Mouse (Mus musculus) limb, embryonic 10.5 days (tissue): Measurements from ENCODE around the gene Hist1h2bp. TPM values are rescaled to one million over a fixed set of nuclear protein-coding genes. Genes with fewer than 3 reads are reported as not detected.
A peak's percentile ranks its signal among the peaks of the same experiment; 100 is the strongest.
"Not testable (repeated sequence)": the region's sequence is repeated elsewhere in the genome, so short reads cannot be mapped to it uniquely, and the experiment has no call there.

Experiments used
- DNase-seq: peaks from one replicate; pipeline ENCODE4 v3.0.0-alpha.2; 2017; ENCODE audit warnings: low spot score
- H3K27ac ChIP-seq: fragments of 300-500 bp; sonication (generic); 2 replicates; pipeline ENCODE4 v1.5.1; 2016; ENCODE audit warnings: mild to moderate bottlenecking
- H3K27me3 ChIP-seq: fragments of 300-500 bp; sonication (generic); 2 replicates; pipeline ENCODE4 v1.6.1; 2016; ENCODE audit warnings: low read depth, mild to moderate bottlenecking; ENCODE audit not compliant: poor library complexity, severe bottlenecking
- H3K36me3 ChIP-seq: fragments of 300-500 bp; sonication (generic); 2 replicates; pipeline ENCODE4 v1.6.1; 2016; ENCODE audit warnings: mild to moderate bottlenecking, moderate library complexity
- H3K4me1 ChIP-seq: fragments of 300-500 bp; sonication (generic); 2 replicates; pipeline ENCODE4 v1.6.1; 2016
- H3K4me3 ChIP-seq: fragments of 300-500 bp; sonication (generic); 2 replicates; pipeline ENCODE4 v1.5.1; 2016; ENCODE audit warnings: mild to moderate bottlenecking, moderate library complexity
- H3K9me3 ChIP-seq: fragments of 300-500 bp; sonication (generic); replicated peaks from 2 replicates; pipeline ENCODE4 v1.6.1; 2016; ENCODE audit warnings: mild to moderate bottlenecking
- WGBS: fragments of 180-500 bp; shearing (Covaris S2); methylation state at CpG from one replicate; pipeline ENCODE4 v1.1.7; 2016; 5-methylcytosine and 5-hydroxymethylcytosine counted together
- polyA plus RNA-seq: library from polyadenylated mRNA; unstranded; fragments of >200 nt; fragmentation: Nextera tagmentation; extraction: Ambion mirVana; gene quantifications from 2 replicates; pipeline ENCODE4 v1.2.1, GENCODE M21; 2016

Hist1h2bp gene
- polyA plus RNA-seq, 1 experiment from 2014 or later: 3.4 TPM

DNA sequence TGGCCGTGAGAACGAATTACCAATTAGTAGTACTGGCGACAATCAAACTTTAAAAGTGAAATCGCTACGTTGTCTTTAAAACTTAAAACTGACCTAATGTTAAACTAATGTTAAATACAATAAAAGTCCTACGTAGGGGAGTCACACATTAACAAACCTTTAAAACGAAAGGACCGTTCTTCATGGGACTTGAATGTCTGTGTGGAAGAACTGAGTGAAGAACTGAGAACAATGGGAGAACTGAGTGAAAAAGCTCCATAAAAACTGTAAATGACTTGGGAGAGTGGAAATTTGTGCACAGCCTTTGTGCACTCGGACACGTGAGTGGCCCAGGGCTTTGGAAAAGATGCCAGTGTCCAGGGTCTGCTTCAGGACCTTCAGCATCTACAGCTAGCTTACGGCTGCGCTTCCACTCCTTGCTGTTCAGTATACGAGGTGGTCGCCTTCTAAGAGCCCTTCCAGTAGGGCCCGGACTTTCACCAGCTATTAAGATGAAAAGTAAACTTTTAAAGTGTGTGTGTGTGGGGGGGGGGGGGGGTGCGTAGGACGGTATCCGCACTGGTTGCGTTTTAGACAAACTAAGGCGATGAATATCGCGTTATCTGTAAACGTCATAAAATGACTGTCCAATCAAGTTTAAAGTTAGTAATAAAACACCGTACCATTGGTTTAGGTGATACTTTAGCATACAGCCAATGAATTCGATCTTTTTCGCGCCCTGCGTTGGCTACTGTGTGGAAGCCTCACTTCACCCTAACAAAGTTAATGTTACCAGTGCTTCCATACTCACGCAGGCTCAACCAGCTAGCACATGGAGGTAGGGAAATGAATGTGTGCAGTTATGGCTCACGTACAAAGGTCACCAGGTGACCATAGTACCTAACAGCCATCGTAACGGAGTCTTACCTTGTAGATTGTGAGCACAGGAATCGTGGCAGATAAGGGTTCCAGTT is 8.2 kb upstream of the Hist1h2bp start:
- H3K36me3 ChIP-seq: no peaks in the 10 kb centered on the region
- DNase-seq: peak; percentile 79
- peaks cover 19% of the 10 kb centered on the region for H3K4me1 ChIP-seq
- whole genome bisulfite sequencing: 8% methylated on average over 33 of the region's 33 CpGs
- no peaks in the 10 kb centered on the region for H3K27me3 ChIP-seq
- H3K4me3 ChIP-seq: peak overlapping the region; percentile 61
- H3K27ac ChIP-seq: peak overlapping the region; percentile 93
- no peaks in the 10 kb centered on the region for H3K9me3 ChIP-seq

DNA sequence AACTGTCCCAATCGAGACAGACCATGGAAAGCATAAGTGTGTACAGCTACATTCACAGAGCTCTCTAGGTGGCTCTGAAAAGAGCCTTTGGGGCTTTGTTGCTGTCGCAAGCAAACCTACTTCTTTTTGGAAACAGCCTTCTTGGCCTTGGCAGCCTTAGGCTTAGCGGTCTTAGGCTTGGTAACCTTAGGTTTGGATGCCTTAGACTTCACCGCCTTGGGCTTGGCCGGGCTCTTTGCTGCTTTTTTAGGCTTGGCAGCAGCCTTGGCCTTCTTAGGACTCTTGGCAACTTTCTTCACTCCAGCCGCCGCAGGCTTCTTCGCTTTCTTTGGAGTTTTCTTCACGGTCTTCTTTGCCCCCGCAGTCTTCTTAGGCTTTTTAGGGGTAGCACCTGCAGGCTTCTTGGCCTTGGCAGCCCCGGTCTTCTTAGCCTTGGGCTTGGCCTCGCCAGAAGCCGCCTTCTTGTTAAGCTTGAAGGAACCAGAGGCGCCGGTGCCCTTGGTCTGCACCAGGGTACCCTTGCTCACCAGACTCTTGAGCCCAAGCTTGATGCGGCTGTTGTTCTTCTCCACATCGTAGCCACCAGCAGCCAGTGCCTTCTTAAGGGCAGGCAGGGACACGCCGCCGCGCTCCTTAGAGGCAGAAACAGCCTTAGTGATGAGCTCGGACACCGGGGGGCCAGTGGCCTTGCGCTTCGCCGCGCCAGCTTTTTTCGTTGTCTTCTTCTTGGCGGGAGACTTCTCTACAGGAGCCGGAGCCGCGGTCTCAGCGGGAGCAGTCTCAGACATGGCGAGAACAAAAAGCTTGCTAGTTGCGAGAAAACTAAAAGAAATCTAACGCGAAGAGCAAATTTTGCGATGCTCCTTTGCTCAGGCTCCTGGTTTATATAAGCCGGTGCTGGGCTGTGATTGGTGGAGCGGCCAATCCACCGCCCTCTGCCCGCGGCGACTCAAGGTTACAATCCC is 7.2 kb upstream of the Hist1h2bp start, which contains the start of gene Hist1h1b:
TSS of gene Hist1h1b (minus strand) at position 859 of the 965 bp plus-strand sequence.
- Histone ChIP-seq H3K9me3 (no peaks in the 10 kb centered on the region), H3K36me3 (no peaks in the 10 kb centered on the region), H3K27me3 (no peaks in the 10 kb centered on the region), H3K27ac (peak within 1 kb of the TSS; percentile 93), H3K4me1 (peaks cover 24% of the 10 kb centered on the region), H3K4me3 (peak within 1 kb of the TSS; percentile 61)
- WGBS: under 1% methylated on average over 44 of the region's 44 CpGs
- peak; percentile 88 for DNase-seq

DNA sequence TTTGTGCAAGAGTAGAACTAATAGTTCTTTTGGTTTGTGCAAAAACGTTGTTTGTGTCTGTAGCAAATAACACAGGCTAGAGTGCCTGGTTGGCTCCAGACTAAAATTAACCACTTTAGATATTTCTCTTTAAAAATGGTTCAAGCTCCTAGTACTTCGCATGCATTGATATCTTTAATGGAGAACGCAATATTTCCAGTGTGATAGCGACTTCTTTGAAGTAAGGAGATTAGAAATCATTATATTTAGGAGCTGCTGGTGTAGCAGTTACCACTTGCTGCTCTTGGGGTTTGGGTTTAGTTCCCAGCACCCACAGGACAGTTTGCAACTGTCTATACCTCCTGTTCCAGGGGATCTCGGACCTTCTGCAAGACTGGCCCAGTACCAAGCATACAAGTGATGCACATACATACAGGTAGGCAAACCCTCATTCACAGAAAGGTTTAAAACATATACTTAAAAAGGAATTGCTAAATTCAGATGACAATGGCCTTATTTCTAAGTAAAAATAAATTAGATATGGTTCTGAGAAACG is 6.2 kb upstream of the Hist1h2bp start:
- H3K27me3 ChIP-seq: no peaks in the 10 kb centered on the region
- peak overlapping the region; percentile 61; the same call in 1 of the 2 replicates for H3K4me3 ChIP-seq
- no peaks in the 10 kb centered on the region for H3K9me3 ChIP-seq
- WGBS: 43% methylated on average over 6 of the region's 6 CpGs
- DNase-seq: peak; percentile 30
- peaks cover 28% of the 10 kb centered on the region for H3K4me1 ChIP-seq
- no peaks in the 10 kb centered on the region for H3K36me3 ChIP-seq
- H3K27ac ChIP-seq: peak overlapping the region; percentile 93

DNA sequence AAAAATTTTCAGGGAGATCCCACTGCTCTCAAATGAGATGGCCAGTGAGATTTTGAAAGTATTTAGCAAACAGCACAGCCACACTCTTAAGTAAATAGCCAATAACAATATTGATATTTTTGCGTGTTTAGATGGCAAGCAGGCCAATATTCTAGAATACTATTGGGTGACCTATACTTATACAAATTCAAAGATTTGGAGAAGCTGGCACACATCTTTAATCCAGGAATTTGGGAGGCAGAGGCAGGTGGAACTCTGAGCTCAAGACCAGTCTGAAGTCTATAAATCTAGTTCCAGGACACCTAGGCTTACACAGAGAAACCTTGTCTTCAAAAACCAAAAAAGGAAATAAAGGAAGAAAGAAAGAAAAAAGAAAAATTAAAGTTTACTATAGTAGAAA is 5.6 kb upstream of the Hist1h2bp start:
- peaks cover 29% of the 10 kb centered on the region for H3K4me1 ChIP-seq
- 92% methylated on average over 1 of the region's 1 CpGs for WGBS
- peak overlapping the region; percentile 93 for H3K27ac ChIP-seq
- H3K9me3 ChIP-seq: no peaks in the 10 kb centered on the region
- no peaks in the 10 kb centered on the region for H3K27me3 ChIP-seq
- H3K36me3 ChIP-seq: no peaks in the 10 kb centered on the region
- DNase-seq: peak; percentile 14
- 0 out of 2 replicates have a peak overlapping the region, but pooled peaks have one; percentile 52 for H3K4me3 ChIP-seq

DNA sequence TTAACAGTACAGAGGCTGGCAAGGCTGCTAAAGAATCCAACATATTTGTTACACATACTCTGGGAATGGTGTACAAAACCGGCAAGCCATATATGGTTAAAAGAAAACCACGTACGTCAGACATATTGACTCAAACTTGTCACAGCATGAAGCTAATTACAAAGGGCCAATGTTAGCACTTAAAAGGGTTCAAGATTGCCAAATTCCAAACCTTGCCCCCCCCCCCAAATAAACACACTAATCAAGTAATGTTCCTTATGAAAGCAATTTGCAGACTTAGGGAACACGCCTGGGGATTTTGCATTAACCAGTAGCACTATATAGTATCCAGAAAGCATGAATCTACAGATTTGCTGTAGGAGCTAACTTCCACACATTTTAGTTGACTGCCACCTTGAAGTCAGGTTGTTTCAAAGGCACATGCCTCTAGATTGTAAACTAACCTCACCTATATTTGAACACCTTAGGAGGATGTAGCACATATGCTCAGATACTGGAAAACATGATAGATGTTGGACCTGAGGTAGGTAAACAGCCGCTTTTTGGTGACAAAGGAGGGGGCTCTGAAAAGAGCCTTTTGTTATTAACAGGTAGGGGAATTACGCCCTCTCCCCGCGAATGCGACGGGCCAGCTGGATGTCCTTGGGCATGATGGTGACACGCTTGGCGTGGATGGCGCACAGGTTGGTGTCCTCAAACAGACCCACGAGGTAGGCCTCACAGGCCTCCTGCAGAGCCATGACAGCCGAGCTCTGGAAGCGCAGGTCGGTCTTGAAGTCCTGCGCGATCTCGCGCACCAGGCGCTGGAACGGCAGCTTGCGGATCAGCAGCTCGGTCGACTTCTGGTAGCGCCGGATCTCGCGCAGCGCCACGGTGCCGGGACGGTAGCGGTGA is 4.7 kb upstream of the Hist1h2bp start:
- Histone ChIP-seq H3K4me1 (peaks cover 29% of the 10 kb centered on the region), H3K27ac (peak overlapping the region; percentile 93), H3K4me3 (peak overlapping the region; percentile 52)
- H3K27me3 ChIP-seq, H3K9me3 ChIP-seq, H3K36me3 ChIP-seq: not testable (repeated sequence)
- DNase-seq: peak; percentile 63
- WGBS: 2% methylated on average over 22 of the region's 35 CpGs

DNA sequence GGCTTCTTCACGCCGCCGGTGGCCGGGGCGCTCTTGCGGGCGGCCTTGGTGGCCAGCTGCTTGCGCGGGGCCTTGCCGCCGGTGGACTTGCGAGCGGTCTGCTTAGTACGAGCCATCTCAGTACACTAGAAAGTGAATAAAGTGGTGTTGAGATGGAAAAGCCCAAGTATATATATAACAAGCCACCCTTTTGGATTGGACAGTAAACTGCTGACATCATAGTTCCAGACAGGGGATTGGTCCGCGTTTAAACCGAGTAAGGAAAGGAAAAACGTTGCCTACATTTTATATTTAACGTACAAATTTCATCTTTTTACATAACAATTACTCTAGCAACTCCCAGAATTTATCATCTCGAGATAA is 4.0 kb upstream of the Hist1h2bp start, which contains the start of gene Hist1h3i:
TSS of gene Hist1h3i (minus strand) at position 116 of the 363 bp plus-strand sequence.
- H3K9me3 ChIP-seq: no peaks in the 10 kb centered on the region
- peak; percentile 38 for DNase-seq
- H3K27me3 ChIP-seq: no peaks in the 10 kb centered on the region
- peak within 1 kb of the TSS; percentile 93 for H3K27ac ChIP-seq
- no peaks in the 10 kb centered on the region for H3K36me3 ChIP-seq
- peak within 1 kb of the TSS; percentile 52 for H3K4me3 ChIP-seq
- WGBS: under 1% methylated on average over 16 of the region's 20 CpGs
- H3K4me1 ChIP-seq: peaks cover 29% of the 10 kb centered on the region

DNA sequence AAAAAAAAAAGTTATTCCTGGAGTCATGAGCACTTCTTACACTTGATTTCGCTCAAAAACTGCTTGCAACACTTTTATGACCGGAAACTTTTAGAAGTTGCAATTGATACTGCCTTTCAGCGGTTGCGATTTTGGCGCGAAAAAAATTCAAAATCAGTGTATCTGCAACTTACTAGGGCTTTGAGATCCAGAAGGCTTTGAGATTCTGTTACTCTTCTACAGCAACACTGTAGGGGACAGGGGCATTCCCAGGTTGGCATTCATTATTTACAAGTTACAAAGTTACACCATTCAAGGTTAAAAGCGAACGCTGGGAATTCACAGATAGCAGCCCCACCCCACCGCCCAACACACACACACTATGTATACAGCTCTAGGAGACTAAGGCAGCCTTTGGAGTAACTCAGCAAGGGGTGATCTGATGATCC is 3.5 kb upstream of the Hist1h2bp start:
- H3K9me3 ChIP-seq: no peaks in the 10 kb centered on the region
- peak overlapping the region; percentile 52 for H3K4me3 ChIP-seq
- 3% methylated on average over 9 of the region's 9 CpGs for WGBS
- peak overlapping the region; percentile 93 for H3K27ac ChIP-seq
- H3K36me3 ChIP-seq: no peaks in the 10 kb centered on the region
- peaks cover 31% of the 10 kb centered on the region for H3K4me1 ChIP-seq
- DNase-seq: peak; percentile 59
- no peaks in the 10 kb centered on the region for H3K27me3 ChIP-seq

DNA sequence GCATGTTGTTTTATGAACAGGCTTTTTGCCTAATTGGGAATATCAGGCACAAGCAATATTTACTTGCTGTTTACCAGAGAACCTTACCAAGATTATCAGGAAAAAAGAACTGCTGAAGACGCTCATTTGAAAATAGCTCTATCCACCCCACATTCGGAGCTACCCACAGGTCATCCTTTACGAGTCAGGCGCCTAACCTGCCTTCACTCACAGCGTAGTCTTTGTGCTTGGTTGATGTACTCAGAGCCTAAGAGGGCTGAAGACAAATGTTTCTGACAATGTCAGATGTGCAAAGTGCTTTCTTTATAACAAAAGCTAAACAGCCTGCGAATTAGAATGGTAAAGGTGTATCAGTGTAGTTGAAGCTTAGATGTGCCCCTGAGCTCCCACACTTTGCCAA is 3.0 kb upstream of the Hist1h2bp start:
- Histone ChIP-seq H3K36me3 (no peaks in the 10 kb centered on the region), H3K27ac (peak overlapping the region; percentile 93), H3K27me3 (no peaks in the 10 kb centered on the region), H3K9me3 (no peaks in the 10 kb centered on the region), H3K4me1 (peaks cover 34% of the 10 kb centered on the region), H3K4me3 (peak overlapping the region; percentile 52)
- WGBS: 21% methylated on average over 6 of the region's 6 CpGs
- peak; percentile 33 for DNase-seq

DNA sequence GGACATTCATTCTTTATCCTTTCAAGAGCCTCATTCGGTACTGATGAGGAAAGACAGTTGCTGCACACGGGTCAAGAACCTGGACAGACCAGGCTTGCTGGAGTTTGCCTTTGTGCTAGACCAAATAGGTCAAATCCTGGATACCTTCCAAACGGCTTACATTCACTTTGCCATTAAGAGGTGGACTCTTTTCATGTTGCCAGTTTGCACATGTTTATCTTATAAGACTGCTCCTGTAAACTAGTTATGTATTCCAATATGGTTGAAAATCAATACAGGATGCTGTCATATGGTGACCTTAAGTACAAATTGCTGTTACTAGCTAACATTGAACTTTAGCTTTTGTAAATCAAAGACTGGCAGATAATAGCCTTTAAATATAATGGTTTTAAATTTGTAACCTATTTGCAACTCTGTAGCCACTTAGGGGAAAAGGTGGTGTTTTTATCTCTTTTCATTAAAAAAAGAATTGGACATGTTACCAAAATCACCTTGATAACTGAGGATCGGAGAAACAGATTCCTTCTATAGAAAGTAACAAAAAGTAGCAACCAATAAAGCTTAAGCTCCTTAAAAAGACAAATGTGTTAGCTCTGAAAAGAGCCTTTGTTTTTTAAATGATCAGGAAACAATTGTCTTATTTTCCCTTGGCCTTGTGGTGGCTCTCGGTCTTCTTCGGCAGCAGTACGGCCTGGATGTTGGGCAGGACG is 917 bp upstream of the Hist1h2bp start:
- peaks cover 36% of the 10 kb centered on the region for H3K4me1 ChIP-seq
- H3K27ac ChIP-seq: peak overlapping the region; percentile 93
- H3K9me3 ChIP-seq: no peaks in the 10 kb centered on the region
- peak; percentile 53 for DNase-seq
- no peaks in the 10 kb centered on the region for H3K36me3 ChIP-seq
- no peaks in the 10 kb centered on the region for H3K27me3 ChIP-seq
- 5% methylated on average over 8 of the region's 8 CpGs for WGBS
- H3K4me3 ChIP-seq: peak overlapping the region; percentile 49

DNA sequence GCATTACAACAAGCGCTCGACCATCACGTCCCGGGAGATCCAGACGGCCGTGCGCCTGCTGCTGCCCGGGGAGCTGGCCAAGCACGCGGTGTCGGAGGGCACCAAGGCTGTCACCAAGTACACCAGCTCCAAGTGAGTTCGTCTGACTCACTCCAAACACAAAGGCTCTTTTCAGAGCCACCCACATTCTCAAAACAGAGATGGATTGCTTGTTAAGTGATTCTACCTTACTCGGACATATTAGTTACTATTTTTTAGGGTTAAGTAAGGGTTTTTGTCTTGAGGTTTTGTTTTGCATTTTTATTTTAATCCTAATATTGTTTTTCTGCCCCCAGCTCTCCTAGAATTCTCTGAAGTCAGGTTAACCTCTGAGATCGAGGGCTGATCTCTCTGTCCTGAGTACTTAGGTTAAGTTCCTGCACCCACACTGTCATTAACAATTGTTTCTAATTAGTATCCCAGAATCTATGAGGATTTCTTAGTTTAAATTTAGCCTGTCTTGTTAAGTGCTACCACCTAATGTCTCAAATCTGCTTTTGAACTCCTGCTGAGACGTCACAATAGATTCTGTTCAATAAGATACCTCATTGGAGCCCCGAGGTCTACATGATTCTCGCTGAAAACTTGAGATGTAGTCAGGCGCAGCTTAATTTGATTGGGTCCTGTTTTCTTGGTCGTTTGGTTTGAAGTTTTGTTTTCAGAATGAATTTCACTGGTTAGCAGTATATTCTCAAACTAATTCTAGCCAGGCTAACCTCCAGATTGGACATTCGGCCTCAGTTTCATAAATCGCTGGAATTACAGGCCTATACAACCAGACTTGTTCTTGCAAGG is 716 bp downstream of the Hist1h2bp start:
- peaks cover 36% of the 10 kb centered on the region for H3K4me1 ChIP-seq
- peak; percentile 34 for DNase-seq
- peak overlapping the region; percentile 93 for H3K27ac ChIP-seq

More for the DNA sequence above, 716 bp downstream of the Hist1h2bp start:
- Histone ChIP-seq H3K4me3 (peak overlapping the region; percentile 49), H3K36me3 (no peaks in the 10 kb centered on the region), H3K27me3 (no peaks in the 10 kb centered on the region), H3K9me3 (no peaks in the 10 kb centered on the region)
- 17% methylated on average over 16 of the region's 21 CpGs for whole genome bisulfite sequencing
